Mouse (Mus musculus) hindbrain, embryonic 15.5 days (tissue): ENCODE measurements at regions not wholly inside any gene's neighbourhood (a gene's known extent, or its start where the extent isn't known, plus 50 kb on each side); places are given as distances from the start of the nearest gene placed in this dataset.

Source experiments
- ATAC-seq: fragments of 200-750 bp; cut with Nextera tagmentation; 2 replicates; pipeline ENCODE4 v1.8.0; 2017; ENCODE audit warnings: low read depth, moderate number of reproducible peaks, moderate TSS enrichment; ENCODE audit not compliant: low FRiP score
- H3K27ac ChIP-seq: fragments of 300-500 bp; sonication (generic); replicated peaks from 2 replicates; pipeline ENCODE4 v1.5.1; 2015; ENCODE audit warnings: mild to moderate bottlenecking, inconsistent platforms
- H3K27me3 ChIP-seq: fragments of 300-500 bp; sonication (generic); 2 replicates; pipeline ENCODE4 v1.6.1; 2015; ENCODE audit warnings: control low read depth, inconsistent platforms
- H3K36me3 ChIP-seq: fragments of 300-500 bp; sonication (generic); 2 replicates; pipeline ENCODE4 v1.6.1; 2015; ENCODE audit warnings: control low read depth, inconsistent platforms
- H3K4me1 ChIP-seq: fragments of 300-500 bp; sonication (generic); replicated peaks from 2 replicates; pipeline ENCODE4 v1.6.1; 2015; ENCODE audit warnings: control low read depth, inconsistent platforms
- H3K4me2 ChIP-seq: fragments of 300-500 bp; sonication (generic); 2 replicates; pipeline ENCODE4 v1.6.1; 2015; ENCODE audit warnings: moderate library complexity, mild to moderate bottlenecking, inconsistent platforms
- H3K4me3 ChIP-seq: fragments of 300-500 bp; sonication (generic); 2 replicates; pipeline ENCODE4 v1.5.1; 2015; ENCODE audit warnings: mild to moderate bottlenecking, inconsistent platforms
- H3K9ac ChIP-seq: fragments of 300-500 bp; sonication (generic); 2 replicates; pipeline ENCODE4 v1.6.1; 2015; ENCODE audit warnings: inconsistent platforms
- H3K9me3 ChIP-seq: fragments of 300-500 bp; sonication (generic); 2 replicates; pipeline ENCODE4 v1.6.1; 2016; ENCODE audit warnings: control low read depth, inconsistent platforms
- WGBS: fragments of 180-500 bp; shearing (Covaris S2); methylation state at CpG from one replicate; pipeline ENCODE4 v1.1.7; 2015; 5-methylcytosine and 5-hydroxymethylcytosine counted together

- 44% methylated on average over 3 of the region's 3 CpGs for WGBS
- no peaks in the 10 kb centered on the region for H3K36me3 ChIP-seq
- no peak for ATAC-seq
- H3K4me1 ChIP-seq: no peaks in the 10 kb centered on the region
- H3K9ac ChIP-seq: no peak overlapping the region
- H3K27ac ChIP-seq: no peak overlapping the region
- no peak overlapping the region for H3K4me2 ChIP-seq
- no peak overlapping the region for H3K4me3 ChIP-seq
- H3K27me3 ChIP-seq: no peaks in the 10 kb centered on the region
- no peaks in the 10 kb centered on the region for H3K9me3 ChIP-seq
Observed at GRCm38 (mm10) chr16:97234321-97234720, 63.8 kb upstream of the Dscam start.

GRCm38 (mm10) chr16:97239626-97240025, 69.1 kb upstream of the Dscam start:
- H3K4me3 ChIP-seq: no peak overlapping the region
- no peaks in the 10 kb centered on the region for H3K36me3 ChIP-seq
- H3K4me2 ChIP-seq: no peak overlapping the region
- no peak overlapping the region for H3K27ac ChIP-seq
- WGBS: 90% methylated on average over 5 of the region's 5 CpGs
- no peak for ATAC-seq
- no peaks in the 10 kb centered on the region for H3K9me3 ChIP-seq
- H3K9ac ChIP-seq: no peak overlapping the region
- no peaks in the 10 kb centered on the region for H3K4me1 ChIP-seq
- no peaks in the 10 kb centered on the region for H3K27me3 ChIP-seq

GRCm38 (mm10) chr16:97240085-97240484, 69.5 kb upstream of the Dscam start:
- Histone ChIP-seq H3K27me3 (no peaks in the 10 kb centered on the region), H3K36me3 (no peaks in the 10 kb centered on the region), H3K27ac (no peak overlapping the region), H3K4me3 (no peak overlapping the region), H3K4me1 (no peaks in the 10 kb centered on the region), H3K9me3 (no peaks in the 10 kb centered on the region), H3K9ac (no peak overlapping the region), H3K4me2 (no peak overlapping the region)
- 80% methylated on average over 7 of the region's 7 CpGs for WGBS
- no peak for ATAC-seq

GRCm38 (mm10) chr16:97240859-97241360, 70.4 kb upstream of the Dscam start:
- H3K9ac ChIP-seq: no peak overlapping the region
- no peaks in the 10 kb centered on the region for H3K36me3 ChIP-seq
- no peaks in the 10 kb centered on the region for H3K27me3 ChIP-seq
- no peak for ATAC-seq
- 64% methylated on average over 8 of the region's 8 CpGs for WGBS
- H3K4me3 ChIP-seq: no peak overlapping the region
- H3K27ac ChIP-seq: no peak overlapping the region
- H3K4me1 ChIP-seq: no peaks in the 10 kb centered on the region
- no peak overlapping the region for H3K4me2 ChIP-seq
- H3K9me3 ChIP-seq: no peaks in the 10 kb centered on the region

GRCm38 (mm10) chr16:97241639-97242038, 71.1 kb upstream of the Dscam start:
- H3K4me2 ChIP-seq: no peak overlapping the region
- H3K9me3 ChIP-seq: no peaks in the 10 kb centered on the region
- no peaks in the 10 kb centered on the region for H3K27me3 ChIP-seq
- no peak overlapping the region for H3K4me3 ChIP-seq
- no peak for ATAC-seq
- H3K9ac ChIP-seq: no peak overlapping the region
- H3K27ac ChIP-seq: no peak overlapping the region
- H3K4me1 ChIP-seq: no peaks in the 10 kb centered on the region
- H3K36me3 ChIP-seq: no peaks in the 10 kb centered on the region

GRCm38 (mm10) chr16:97250488-97250887, 79.9 kb upstream of the Dscam start:
- Histone ChIP-seq H3K4me3 (no peak overlapping the region), H3K9me3 (no peaks in the 10 kb centered on the region), H3K9ac (no peak overlapping the region), H3K27ac (no peak overlapping the region), H3K27me3 (no peaks in the 10 kb centered on the region), H3K4me2 (no peak overlapping the region), H3K36me3 (no peaks in the 10 kb centered on the region), H3K4me1 (no peaks in the 10 kb centered on the region)
- 76% methylated on average over 6 of the region's 6 CpGs for WGBS
- ATAC-seq: no peak

GRCm38 (mm10) chr16:97252551-97252950, 82.0 kb upstream of the Dscam start:
- H3K9me3 ChIP-seq: no peaks in the 10 kb centered on the region
- no peak for ATAC-seq
- 100% methylated on average over 1 of the region's 1 CpGs for WGBS

GRCm38 (mm10) chr16:97252997-97253635, 82.6 kb upstream of the Dscam start:
- Histone ChIP-seq H3K36me3 (no peaks in the 10 kb centered on the region), H3K9ac (no peak overlapping the region), H3K4me2 (no peak overlapping the region), H3K27me3 (no peaks in the 10 kb centered on the region), H3K4me3 (no peak overlapping the region), H3K27ac (0 out of 2 replicates have a peak overlapping the region, but pooled peaks have one; percentile 54), H3K4me1 (no peaks in the 10 kb centered on the region), H3K9me3 (no peaks in the 10 kb centered on the region)
- WGBS: 53% methylated on average over 2 of the region's 2 CpGs
- peak; percentile 79 for ATAC-seq

More at GRCm38 (mm10) chr16:97252551-97252950, 82.0 kb upstream of the Dscam start:
- Histone ChIP-seq H3K4me2 (no peak overlapping the region), H3K27ac (no peak overlapping the region), H3K4me3 (no peak overlapping the region), H3K9ac (no peak overlapping the region), H3K4me1 (no peaks in the 10 kb centered on the region), H3K27me3 (no peaks in the 10 kb centered on the region), H3K36me3 (no peaks in the 10 kb centered on the region)

- no peak overlapping the region for H3K4me3 ChIP-seq
- no peaks in the 10 kb centered on the region for H3K27me3 ChIP-seq
- H3K27ac ChIP-seq: no peak overlapping the region
- no peaks in the 10 kb centered on the region for H3K9me3 ChIP-seq
- no peak for ATAC-seq
- 85% methylated on average over 6 of the region's 6 CpGs for WGBS
- H3K9ac ChIP-seq: no peak overlapping the region
- no peaks in the 10 kb centered on the region for H3K36me3 ChIP-seq
- no peak overlapping the region for H3K4me2 ChIP-seq
- H3K4me1 ChIP-seq: peaks cover 7% of the 10 kb centered on the region; the same call in 1 of the 2 replicates
Observed at GRCm38 (mm10) chr16:97258821-97259220, 88.3 kb upstream of the Dscam start.

- Histone ChIP-seq H3K4me3 (no peak overlapping the region), H3K27me3 (no peaks in the 10 kb centered on the region), H3K4me2 (peak overlapping the region; percentile 28; the same call in 1 of the 2 replicates), H3K9me3 (no peaks in the 10 kb centered on the region), H3K27ac (no peak overlapping the region; the same call in 1 of the 2 replicates), H3K4me1 (peaks cover 8% of the 10 kb centered on the region; the same call in 1 of the 2 replicates), H3K9ac (no peak overlapping the region), H3K36me3 (no peaks in the 10 kb centered on the region)
- WGBS: 15% methylated on average over 6 of the region's 6 CpGs
- ATAC-seq: no peak; the same call in 1 of the 2 replicates
Observed at GRCm38 (mm10) chr16:97263451-97263850, 92.9 kb upstream of the Dscam start.

GRCm38 (mm10) chr16:97270417-97271133, 86.0 kb upstream of the Bace2 start:
- H3K4me3 ChIP-seq: no peak overlapping the region
- 92% methylated on average over 7 of the region's 7 CpGs for WGBS

GRCm38 (mm10) chr16:97271264-97271663, 85.3 kb upstream of the Bace2 start:
- Histone ChIP-seq H3K9ac (no peak overlapping the region), H3K4me1 (peaks cover 8% of the 10 kb centered on the region; the same call in 1 of the 2 replicates), H3K4me3 (no peak overlapping the region), H3K27ac (no peak overlapping the region), H3K36me3 (no peaks in the 10 kb centered on the region), H3K4me2 (no peak overlapping the region), H3K9me3 (no peaks in the 10 kb centered on the region), H3K27me3 (no peaks in the 10 kb centered on the region)
- WGBS: 88% methylated on average over 8 of the region's 8 CpGs
- ATAC-seq: no peak

More at GRCm38 (mm10) chr16:97270417-97271133, 86.0 kb upstream of the Bace2 start:
- no peak overlapping the region for H3K4me2 ChIP-seq
- no peaks in the 10 kb centered on the region for H3K36me3 ChIP-seq
- ATAC-seq: no peak
- no peaks in the 10 kb centered on the region for H3K9me3 ChIP-seq
- no peaks in the 10 kb centered on the region for H3K27me3 ChIP-seq
- H3K27ac ChIP-seq: no peak overlapping the region
- H3K4me1 ChIP-seq: peaks cover 8% of the 10 kb centered on the region; the same call in 1 of the 2 replicates
- no peak overlapping the region for H3K9ac ChIP-seq
